Mouse (Mus musculus) cerebellum, postnatal 25 days (tissue): ENCODE measurements at regions not wholly inside any gene's neighbourhood (a gene's known extent, or its start where the extent isn't known, plus 50 kb on each side); places are given as distances from the start of the nearest gene placed in this dataset.
A peak's percentile ranks its signal among the peaks of the same experiment; 100 is the strongest.

Experiments
- DNase-seq, 2 experiments: peaks; one replicate each; pipeline ENCODE4 v3.0.0; 2021; ENCODE audit warnings: mixed read lengths in 2 of 2

DNA sequence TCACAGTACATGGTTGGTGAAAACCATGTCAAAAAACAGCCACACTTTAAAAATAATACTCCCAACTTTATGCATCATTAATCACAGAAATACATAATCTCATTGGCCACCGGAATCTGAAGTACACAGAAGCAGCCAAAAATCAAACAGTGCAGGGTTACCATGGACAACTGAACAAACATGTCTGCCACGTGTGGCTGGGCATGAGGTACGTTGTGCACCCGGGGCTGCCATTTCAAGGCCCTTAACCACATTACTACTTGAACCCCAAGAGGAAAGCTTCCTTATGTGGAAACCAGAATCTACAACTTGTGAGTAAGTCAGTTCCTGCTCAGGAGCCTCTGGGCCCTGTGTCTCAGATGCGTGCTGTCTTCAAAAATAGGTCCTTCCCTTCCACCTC, 289.9 kb downstream of the Fam49a start:
- no peak for DNase-seq

GRCm38 (mm10) chr12:12549649-12550048, 287.7 kb downstream of the Fam49a start:
- DNase-seq: no peak

DNA sequence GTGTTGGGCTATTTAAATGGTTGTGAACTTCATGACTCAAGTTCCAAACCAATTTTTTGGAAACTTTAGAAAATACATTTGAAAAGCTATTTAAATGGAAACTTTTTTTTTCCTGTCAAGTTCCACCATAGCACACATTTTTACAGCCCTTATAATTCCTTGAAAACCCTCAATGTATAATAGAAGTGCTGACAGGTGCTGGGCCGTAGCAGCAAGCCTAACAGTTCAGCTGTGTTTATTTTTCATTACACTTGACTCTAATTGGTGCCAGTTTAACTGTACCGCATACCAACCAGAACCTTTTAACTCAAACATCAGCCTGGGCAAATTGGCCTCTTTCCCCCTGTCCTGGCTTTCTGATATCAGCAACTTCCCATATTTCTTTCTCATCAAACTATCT, 286.7 kb downstream of the Fam49a start:
- no peak for DNase-seq

DNA sequence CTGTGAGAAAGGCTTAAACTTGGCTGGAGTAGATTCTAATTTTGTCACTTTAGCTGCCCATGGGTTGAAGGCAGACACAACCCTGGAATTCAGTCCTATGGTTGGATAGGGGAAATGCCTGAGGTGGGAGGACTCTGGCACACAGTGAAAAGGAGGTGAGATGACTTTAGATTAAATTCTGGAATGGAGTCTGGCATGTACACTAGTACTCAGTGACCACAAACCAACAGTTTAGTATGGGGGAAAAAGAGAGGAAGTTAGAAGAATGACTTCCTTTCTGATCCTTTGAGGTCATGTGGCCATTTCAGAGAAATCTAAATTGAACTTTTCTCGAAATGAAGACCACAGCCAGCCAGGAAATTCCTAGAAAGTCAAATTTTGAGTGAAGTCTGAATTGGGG, 285.5 kb downstream of the Fam49a start:
- no peak for DNase-seq

DNA sequence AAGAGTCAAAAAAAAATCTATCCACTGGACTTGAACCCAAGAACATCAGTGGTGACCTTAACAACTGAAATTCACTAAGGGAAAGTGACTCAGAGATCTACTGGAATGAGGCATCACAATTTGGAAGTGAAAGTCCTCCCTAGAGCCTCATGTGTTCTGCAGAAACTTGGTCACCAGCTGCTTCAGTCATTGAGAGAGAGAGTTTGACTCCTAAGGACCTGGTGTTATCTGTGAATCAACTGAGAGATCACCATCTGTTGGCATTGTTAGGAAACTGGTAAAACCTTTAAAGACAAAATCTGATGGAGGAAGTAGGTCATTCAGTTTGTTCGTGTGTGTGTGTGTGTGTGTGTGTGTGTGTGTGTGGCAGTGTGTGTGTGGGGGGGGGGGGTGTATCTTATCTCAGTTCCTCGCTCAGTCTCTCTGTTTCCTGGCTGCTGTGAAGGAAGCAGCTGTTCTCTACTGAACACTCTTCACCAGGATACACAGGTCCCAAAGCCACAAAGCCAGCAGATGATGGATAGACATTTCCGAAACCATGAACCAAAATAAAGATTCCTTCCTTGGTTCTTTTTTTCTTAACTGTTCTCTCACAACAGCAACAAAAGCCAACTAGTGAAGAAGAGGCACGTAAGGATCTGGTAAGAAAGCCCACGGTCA, 284.6 kb downstream of the Fam49a start:
- DNase-seq: no peak

DNA sequence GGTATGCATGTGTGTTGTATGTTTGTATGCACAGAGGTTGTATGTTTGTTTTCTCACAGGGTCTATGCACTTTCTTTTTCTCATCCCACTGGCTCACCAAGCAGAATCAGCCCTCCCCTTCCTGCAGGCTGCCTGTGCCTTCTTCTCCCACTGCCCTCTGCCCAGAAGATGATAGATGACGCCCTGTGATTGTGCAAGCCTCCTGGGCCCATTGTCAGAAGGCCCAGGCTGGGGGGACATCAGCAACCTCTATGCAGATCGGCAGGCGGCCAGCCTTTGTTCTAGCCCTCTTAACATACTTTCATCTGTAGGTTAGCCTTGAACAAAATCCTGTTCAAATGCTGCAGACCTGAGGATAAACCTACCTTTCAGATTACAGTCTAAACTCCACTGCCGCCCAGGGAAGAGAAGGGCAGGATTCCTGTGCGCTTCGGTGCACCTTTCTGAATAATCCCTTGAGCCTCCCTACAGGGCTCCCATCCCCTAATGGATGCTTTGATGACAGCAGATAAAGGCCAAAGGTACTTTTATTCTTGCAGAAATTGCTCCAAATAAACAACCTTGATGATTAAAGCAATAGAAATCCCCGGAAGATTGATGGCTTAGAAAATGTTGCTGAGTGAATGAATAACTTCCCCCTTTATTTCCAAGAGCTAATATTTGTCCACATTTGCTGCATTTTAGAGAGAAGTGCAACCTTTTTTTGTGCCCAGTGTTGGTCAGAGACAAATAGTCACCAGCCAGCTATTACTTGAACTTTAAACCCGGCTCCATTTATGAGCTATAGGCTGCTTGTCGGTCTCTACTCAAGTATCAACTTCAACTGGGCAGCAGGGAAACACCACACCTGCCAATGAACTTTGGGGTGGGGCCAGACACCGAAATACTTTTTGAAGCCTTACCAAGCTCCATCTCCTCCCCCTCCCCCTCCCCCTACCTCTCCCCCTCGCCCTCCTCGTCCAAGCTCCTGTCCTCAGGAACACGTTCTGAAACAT, 279.4 kb downstream of the Fam49a start:
- no peak for DNase-seq

GRCm38 (mm10) chr12:12539291-12539690, 277.4 kb downstream of the Fam49a start:
- DNase-seq: no peak

DNA sequence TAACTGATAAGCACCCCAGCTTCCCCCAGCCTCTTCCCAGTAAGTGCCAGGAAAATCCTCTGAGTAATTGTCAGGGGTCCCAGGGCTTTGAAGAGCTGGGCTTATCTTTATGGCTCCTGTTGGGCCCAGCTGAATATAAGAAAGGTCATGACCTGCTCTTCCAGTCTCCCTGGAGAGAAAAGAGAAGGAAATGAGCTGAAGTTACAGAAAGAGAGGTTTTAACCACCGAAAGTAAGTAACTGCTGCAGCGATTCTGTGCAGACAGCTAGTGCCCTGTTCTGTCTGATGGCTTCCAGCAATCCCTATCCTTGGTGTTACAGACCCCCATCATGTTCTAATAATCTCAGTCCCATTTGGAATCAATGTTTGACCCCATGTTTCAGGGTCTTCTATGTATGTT, 272.8 kb downstream of the Fam49a start:
- DNase-seq: no peak

GRCm38 (mm10) chr12:12530796-12531195, 268.9 kb downstream of the Fam49a start:
- no peak for DNase-seq

GRCm38 (mm10) chr12:12529541-12529940, 267.6 kb downstream of the Fam49a start:
- DNase-seq: no peak

GRCm38 (mm10) chr12:12528478-12528981, 266.6 kb downstream of the Fam49a start:
- no peak for DNase-seq

DNA sequence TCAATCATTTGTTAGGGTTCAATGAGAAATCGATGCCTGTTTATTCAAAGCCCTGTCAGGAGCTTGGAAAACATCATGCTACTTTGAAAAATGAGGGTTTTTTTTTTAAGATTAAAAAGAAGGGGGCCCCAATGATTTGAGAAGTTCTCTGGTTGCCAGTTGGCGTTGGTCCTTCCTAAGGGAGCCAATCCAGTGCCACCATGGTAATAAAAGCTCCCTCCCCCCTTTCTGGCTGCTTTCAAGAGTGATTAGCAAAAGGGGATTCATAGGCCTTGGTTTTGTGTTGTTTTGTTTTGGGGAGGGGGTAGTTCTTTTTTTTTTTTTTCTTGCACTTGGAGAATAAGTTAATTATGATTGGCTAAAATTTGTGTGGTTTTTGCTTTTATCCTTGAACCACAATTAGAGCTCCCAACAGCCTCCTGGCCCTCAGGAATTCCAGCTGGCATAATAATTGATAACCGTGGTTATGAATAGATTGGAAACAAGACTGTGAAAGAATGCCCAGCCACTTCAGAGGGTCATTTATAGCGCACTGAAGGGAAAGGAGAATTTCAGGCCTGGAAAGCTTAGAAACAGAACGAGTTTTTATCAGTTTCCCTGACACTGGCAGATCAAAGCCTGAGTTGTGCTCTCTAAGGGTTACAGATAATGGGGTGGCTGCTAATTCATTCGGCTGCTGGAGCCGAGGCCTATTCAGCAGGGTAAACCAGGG, 266.0 kb downstream of the Fam49a start:
- no peak for DNase-seq

DNA sequence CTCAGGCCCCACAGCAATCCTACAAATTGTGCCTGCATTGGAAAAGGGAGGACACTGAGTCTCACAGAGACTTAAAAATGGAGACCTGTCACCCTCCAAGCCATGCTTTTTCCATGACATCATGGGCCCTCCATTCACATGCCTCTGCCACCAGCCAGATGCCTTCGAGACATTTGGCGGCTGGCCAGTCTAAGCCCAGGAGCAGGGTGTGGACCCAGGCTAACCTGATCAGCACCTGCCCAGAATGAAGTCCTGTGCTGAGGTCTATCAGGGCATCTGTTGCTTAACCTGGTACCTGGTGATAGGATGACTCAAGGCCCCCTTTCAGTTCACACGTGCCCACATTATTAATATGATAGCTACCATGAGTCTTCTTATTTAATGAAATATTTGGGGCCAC, 265.4 kb downstream of the Fam49a start:
- DNase-seq: peak in 1 of 2 experiments; percentile 9

GRCm38 (mm10) chr12:12520311-12520852, 258.4 kb downstream of the Fam49a start:
- DNase-seq: no peak

DNA sequence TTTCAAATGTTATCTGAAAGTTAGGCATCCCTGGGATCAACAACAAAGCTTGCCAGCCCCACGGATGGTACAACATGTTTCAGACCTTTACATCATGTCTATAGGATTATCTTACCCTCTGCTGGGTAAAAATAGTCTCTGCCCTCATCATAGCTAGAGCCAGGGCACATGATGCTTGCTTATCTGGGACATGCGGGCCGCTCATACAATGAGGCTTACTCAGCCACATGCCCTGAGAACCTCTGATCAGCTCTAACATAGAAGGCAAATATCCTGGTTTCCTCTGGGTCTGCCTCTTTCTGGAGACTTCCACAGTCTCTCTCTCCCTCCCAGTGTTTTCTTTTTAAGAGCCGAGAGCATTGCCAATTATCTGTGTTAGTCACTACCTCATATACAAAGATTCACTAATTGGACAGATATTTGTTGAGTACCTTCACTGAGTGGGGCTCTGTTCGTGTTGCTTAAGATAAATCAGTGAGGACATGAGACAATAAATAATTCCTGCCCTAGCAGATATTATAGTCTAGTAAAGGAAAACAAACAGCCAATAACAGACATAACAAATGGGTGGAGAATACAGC, 256.6 kb downstream of the Fam49a start:
- DNase-seq: no peak

GRCm38 (mm10) chr12:12517020-12517419, 255.1 kb downstream of the Fam49a start:
- DNase-seq: no peak

- DNase-seq: no peak
Measured at GRCm38 (mm10) chr12:12510764-12511163, 248.8 kb downstream of the Fam49a start.

DNA sequence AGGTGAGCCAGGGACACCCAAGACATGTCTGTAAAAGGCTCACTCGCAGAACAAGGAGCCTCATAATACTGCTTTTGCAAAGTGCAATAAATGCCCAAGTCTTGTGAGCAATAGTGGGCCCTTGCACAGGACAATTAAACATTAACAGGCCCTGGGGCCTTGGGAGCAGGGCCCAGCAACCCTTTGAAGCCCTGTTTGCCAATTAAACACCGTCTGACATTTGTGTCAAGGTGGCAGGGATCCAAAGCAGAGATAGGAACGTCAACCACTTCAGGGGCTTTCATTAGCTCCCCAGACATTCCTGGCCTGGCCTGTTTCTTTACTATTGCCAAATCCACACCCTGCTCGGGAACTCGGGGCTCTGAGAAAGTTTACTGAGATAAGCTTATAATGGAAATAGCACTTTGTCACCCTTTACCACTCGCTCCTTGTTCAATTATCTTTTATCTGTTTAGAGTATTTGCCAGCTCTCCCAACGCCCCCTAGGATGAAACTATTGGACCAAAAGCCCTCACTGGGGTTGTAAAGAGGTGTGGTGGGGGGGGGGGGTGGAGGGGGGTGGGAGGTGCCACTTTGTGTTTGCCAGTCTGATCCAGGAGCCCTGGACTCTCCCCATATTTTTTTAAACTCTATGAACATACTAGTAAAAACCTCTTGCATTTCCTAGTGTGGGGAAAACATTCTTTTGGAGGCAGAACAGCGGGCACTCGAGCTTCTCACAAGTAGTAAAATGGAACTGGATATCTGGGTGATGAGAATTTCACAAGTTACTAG, 247.4 kb downstream of the Fam49a start:
- DNase-seq: no peak

DNA sequence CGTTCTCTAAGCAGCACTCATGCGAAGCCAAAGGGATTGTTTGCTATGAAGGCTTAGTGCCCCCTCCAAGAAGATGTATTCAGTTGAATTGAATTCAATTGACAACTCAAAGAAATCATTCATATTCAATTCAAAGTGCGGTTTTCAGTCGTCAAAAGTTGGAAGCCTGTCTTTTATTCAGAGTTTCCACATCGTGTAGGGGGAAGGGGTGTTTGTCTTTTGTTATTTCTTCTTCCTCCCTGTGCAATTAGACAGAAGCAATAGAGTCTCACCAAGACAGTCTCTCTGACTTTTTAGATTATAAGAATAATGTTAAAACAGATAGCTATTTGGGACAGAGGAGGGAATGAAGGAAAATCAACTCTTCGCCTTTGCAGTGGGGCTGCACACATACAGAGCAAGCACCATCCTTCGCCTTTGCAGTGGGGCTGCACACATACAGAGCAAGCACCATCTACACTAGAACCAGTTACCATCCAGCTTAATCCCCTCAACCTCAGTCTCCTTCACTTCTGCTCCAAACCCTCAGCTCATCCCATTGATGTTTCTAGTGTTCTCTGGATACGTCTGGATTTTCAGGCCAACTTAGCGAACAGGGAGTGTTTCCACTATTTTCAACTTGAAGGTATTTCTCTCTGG, 246.7 kb downstream of the Fam49a start:
- DNase-seq: no peak

DNA sequence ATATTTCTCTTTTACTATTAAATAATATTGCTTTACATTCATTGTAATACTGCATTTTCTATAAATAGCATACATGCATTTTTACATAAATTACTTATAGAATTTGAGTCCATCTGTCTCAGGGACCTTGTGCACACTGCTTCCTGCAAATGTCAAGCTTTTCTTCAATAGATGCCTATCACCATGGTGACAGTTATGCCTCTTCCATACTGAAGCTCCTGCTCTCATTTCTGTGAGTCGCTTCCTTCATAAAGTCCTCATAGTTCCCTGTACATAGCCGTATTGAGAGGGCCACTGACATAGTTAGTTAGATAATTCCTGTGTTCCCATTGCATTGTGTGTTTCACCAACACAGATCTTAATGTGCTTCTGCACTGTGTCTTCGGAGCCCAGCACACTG, 244.7 kb downstream of the Fam49a start:
- no peak for DNase-seq

GRCm38 (mm10) chr12:12505590-12505989, 243.7 kb downstream of the Fam49a start:
- no peak for DNase-seq
